Mouse (Mus musculus): ENCODE measurements around the gene Acadl. TPM values are rescaled to one million over a fixed set of nuclear protein-coding genes. Genes with fewer than 3 reads are reported as not detected.
A peak's percentile ranks its signal among the peaks of the same experiment; 100 is the strongest.

Acadl gene
- polyA plus RNA-seq, 1 experiment from 2014 or later, result 613 TPM

GRCm38 (mm10) chr1:66805408-66805807 is 57.7 kb downstream of the Acadl start:
- 96% methylated on average over 1 of the region's 1 CpGs for WGBS

DNA sequence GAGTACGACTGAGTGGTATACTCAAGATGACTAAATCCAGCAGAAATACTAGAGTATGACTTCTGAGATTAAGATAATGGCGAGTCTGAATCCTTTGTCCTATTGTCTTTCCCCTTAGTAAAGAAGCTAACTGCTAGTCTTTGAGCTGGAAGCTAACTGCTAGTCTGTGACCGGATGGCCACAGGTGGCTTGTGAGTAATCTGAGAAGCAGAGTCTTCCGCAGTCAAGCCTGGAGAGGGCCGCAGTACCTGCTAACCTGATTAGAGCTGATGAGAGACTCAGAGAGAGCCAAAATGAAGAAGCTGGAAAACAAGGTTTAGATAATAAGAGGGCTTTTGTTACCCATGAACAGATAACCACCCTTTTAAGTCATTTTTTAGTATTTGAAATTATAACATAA is 58.4 kb downstream of the Acadl start:
- ATAC-seq, result no peak
- 69% methylated on average over 5 of the region's 5 CpGs for WGBS
- H3K4me2 ChIP-seq (replicated peaks; ENCODE audit: low read depth), result no peak overlapping the region
- H3K4me1 ChIP-seq (replicated peaks; ENCODE audit: control insufficient read depth, insufficient read depth, low read length), result no peaks in the 10 kb centered on the region
- peaks cover 17% of the 10 kb centered on the region for H3K36me3 ChIP-seq (ENCODE audit: control insufficient read depth, insufficient read depth)
- H3K9ac ChIP-seq (ENCODE audit: low read depth, low read length), result no peak overlapping the region
- no peak overlapping the region for H3K4me3 ChIP-seq (ENCODE audit: low read depth, low read length)
- no peaks in the 10 kb centered on the region for H3K9me3 ChIP-seq (ENCODE audit: control insufficient read depth)
- no peak for TF ChIP-seq CTCF (IDR thresholded peaks at IDR 0.05; ENCODE audit: low read depth)
- no peak overlapping the region for H3K27ac ChIP-seq (ENCODE audit: low read depth, low read length)
- H3K27me3 ChIP-seq (replicated peaks; ENCODE audit: control insufficient read depth, insufficient read depth, low read length), result no peaks in the 10 kb centered on the region

More at GRCm38 (mm10) chr1:66805408-66805807, 57.7 kb downstream of the Acadl start:
- Histone ChIP-seq H3K27me3 (replicated peaks; ENCODE audit: control insufficient read depth, insufficient read depth, low read length) (no peaks in the 10 kb centered on the region), H3K27ac (ENCODE audit: low read depth, low read length) (no peak overlapping the region), H3K4me2 (replicated peaks; ENCODE audit: low read depth) (no peak overlapping the region), H3K4me1 (replicated peaks; ENCODE audit: control insufficient read depth, insufficient read depth, low read length) (no peaks in the 10 kb centered on the region), H3K9me3 (ENCODE audit: control insufficient read depth) (no peaks in the 10 kb centered on the region), H3K9ac (ENCODE audit: low read depth, low read length) (no peak overlapping the region), H3K4me3 (ENCODE audit: low read depth, low read length) (no peak overlapping the region), H3K36me3 (ENCODE audit: control insufficient read depth, insufficient read depth) (peaks cover 10% of the 10 kb centered on the region)
- ATAC-seq, result no peak
- no peak for TF ChIP-seq CTCF (IDR thresholded peaks at IDR 0.05; ENCODE audit: low read depth)

DNA sequence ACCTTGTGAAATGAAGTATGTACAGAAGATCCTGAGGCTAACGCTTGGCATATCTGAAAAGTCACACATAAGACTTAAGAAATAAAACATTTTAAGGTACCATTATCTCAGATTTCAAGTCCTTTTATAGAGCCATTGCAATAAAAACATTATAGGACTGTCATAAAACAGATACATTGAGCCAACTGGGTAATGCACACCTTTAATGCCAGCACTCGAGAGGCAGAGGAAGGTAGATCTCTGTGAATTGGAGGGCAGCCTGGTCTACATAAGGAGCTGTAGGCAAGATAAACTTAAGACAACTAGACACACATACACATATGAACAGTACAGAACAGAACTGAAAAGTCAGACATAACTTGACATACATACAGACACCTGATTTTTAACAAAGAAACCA is 65.1 kb downstream of the Acadl start:
- no peak for ATAC-seq
- H3K4me3 ChIP-seq (ENCODE audit: low read depth, low read length), result no peak overlapping the region
- no peak overlapping the region for H3K27ac ChIP-seq (ENCODE audit: low read depth, low read length)
- H3K4me1 ChIP-seq (replicated peaks; ENCODE audit: control insufficient read depth, insufficient read depth, low read length), result 0 out of 2 replicates have a peak, but pooled peaks cover 2% of the 10 kb centered on the region
- H3K9me3 ChIP-seq (ENCODE audit: control insufficient read depth), result no peaks in the 10 kb centered on the region
- no peaks in the 10 kb centered on the region for H3K27me3 ChIP-seq (replicated peaks; ENCODE audit: control insufficient read depth, insufficient read depth, low read length)
- H3K4me2 ChIP-seq (replicated peaks; ENCODE audit: low read depth), result no peak overlapping the region
- no peak overlapping the region for H3K9ac ChIP-seq (ENCODE audit: low read depth, low read length)
- peaks cover 26% of the 10 kb centered on the region for H3K36me3 ChIP-seq (ENCODE audit: control insufficient read depth, insufficient read depth)
- TF ChIP-seq CTCF (IDR thresholded peaks at IDR 0.05; ENCODE audit: low read depth), result no peak
- WGBS, result 39% methylated on average over 2 of the region's 2 CpGs

DNA sequence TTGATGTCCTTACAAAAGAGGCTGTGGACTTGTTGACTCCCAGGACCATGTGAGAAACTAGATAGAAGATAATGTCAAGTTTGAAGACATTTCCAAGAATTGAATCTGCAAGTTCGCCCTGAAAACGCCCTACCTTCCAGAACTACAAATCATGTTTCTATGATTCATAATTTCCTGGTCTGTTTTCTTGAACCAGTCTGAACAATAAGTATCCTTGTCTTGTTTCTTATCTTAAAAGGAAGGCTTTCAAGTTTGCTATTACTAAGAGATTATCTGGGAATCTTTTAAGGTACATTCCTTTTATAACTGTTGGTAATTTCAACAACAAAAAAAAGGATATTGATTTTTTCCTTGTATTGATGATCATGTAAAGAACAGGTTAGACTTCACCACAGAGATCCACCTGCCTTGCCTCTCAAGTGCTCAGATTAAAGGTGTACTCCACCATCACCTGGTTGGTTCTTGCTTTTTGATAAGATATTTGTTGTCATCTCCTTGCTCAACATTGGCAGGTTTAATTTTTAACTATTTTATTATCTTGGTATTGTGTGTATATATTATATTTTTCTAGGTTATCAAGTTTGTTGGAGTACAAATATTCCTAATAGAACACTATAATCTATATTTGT is 70.1 kb downstream of the Acadl start:
- Histone ChIP-seq H3K27ac (ENCODE audit: low read depth, low read length) (no peak overlapping the region), H3K36me3 (ENCODE audit: control insufficient read depth, insufficient read depth) (peaks cover 7% of the 10 kb centered on the region; the same call in 1 of the 2 replicates), H3K27me3 (replicated peaks; ENCODE audit: control insufficient read depth, insufficient read depth, low read length) (no peaks in the 10 kb centered on the region), H3K4me3 (ENCODE audit: low read depth, low read length) (no peak overlapping the region), H3K4me2 (replicated peaks; ENCODE audit: low read depth) (no peak overlapping the region), H3K9me3 (ENCODE audit: control insufficient read depth) (no peaks in the 10 kb centered on the region), H3K4me1 (replicated peaks; ENCODE audit: control insufficient read depth, insufficient read depth, low read length) (0 out of 2 replicates have a peak, but pooled peaks cover 2% of the 10 kb centered on the region), H3K9ac (ENCODE audit: low read depth, low read length) (no peak overlapping the region)
- ATAC-seq, result peak; percentile 54
- 42% methylated on average over 2 of the region's 2 CpGs for WGBS
- no peak for TF ChIP-seq CTCF (IDR thresholded peaks at IDR 0.05; ENCODE audit: low read depth)

DNA sequence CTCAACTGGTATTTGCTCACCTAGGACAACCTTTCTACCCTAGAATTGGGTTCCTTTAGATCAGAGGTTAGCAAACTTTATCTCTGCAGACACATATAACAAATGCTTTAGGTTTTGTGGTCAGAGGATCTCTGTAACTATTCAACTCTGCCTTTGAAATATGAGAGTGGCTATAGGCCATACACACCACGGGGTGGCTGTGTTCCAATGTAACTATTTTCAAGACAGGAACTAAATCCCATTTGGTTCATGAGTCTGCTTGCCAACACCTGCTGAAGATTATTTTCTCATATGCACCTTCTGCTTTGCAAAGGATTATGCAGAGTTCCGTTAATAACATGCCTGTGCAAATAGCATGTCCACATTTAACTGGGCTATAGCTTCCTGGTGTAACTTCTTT is 80.8 kb downstream of the Acadl start:
- H3K27me3 ChIP-seq (replicated peaks; ENCODE audit: control insufficient read depth, insufficient read depth, low read length), result no peaks in the 10 kb centered on the region
- no peak for TF ChIP-seq CTCF (IDR thresholded peaks at IDR 0.05; ENCODE audit: low read depth)
- H3K36me3 ChIP-seq (ENCODE audit: control insufficient read depth, insufficient read depth), result no peaks in the 10 kb centered on the region
- H3K27ac ChIP-seq (ENCODE audit: low read depth, low read length), result no peak overlapping the region
- no peak overlapping the region for H3K4me2 ChIP-seq (replicated peaks; ENCODE audit: low read depth)
- H3K4me3 ChIP-seq (ENCODE audit: low read depth, low read length), result no peak overlapping the region
- H3K9ac ChIP-seq (ENCODE audit: low read depth, low read length), result no peak overlapping the region
- no peak for ATAC-seq
- no peaks in the 10 kb centered on the region for H3K4me1 ChIP-seq (replicated peaks; ENCODE audit: control insufficient read depth, insufficient read depth, low read length)
- H3K9me3 ChIP-seq (ENCODE audit: control insufficient read depth), result no peaks in the 10 kb centered on the region
- 62% methylated on average over 2 of the region's 2 CpGs for WGBS

DNA sequence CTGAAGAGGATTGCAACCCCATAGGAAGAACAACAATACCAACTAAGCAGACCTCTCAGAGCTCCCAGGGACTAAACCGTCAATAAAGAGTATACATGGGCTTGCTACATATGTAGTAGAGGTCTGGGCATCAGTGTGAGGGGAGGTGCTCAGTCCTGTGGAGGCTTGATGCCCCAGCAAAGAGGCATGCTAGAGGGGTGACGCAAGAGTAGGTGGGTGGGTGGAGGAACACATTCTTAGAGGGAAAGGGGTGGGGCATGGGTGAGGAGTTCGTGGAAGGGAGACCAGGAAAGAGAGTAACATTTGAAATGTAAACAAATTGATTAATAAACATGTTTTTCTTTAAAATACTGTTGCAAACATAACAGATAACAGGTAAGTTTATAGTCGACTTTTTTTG is 82.0 kb downstream of the Acadl start:
- 65% methylated on average over 4 of the region's 4 CpGs for WGBS
- Histone ChIP-seq H3K9ac (ENCODE audit: low read depth, low read length) (no peak overlapping the region), H3K27ac (ENCODE audit: low read depth, low read length) (no peak overlapping the region), H3K9me3 (ENCODE audit: control insufficient read depth) (no peaks in the 10 kb centered on the region), H3K4me2 (replicated peaks; ENCODE audit: low read depth) (no peak overlapping the region), H3K36me3 (ENCODE audit: control insufficient read depth, insufficient read depth) (no peaks in the 10 kb centered on the region), H3K4me3 (ENCODE audit: low read depth, low read length) (no peak overlapping the region), H3K27me3 (replicated peaks; ENCODE audit: control insufficient read depth, insufficient read depth, low read length) (no peaks in the 10 kb centered on the region), H3K4me1 (replicated peaks; ENCODE audit: control insufficient read depth, insufficient read depth, low read length) (no peaks in the 10 kb centered on the region)
- ATAC-seq, result no peak
- TF ChIP-seq CTCF (IDR thresholded peaks at IDR 0.05; ENCODE audit: low read depth), result no peak

Other genes starting within 250 kb of the Acadl start
- 41.4 and 44.3 TPM in 2 replicates for gene Rpe, start 162.4 kb downstream of the Acadl start, polyA plus RNA-seq (2015; fragmentation: Nextera tagmentation; extraction: Ambion mirVana)
- gene Kansl1l, start 45.7 kb downstream of the Acadl start, polyA plus RNA-seq (2015; fragmentation: Nextera tagmentation; extraction: Ambion mirVana), result 7.2 TPM in 2 replicates
- 8.7 and 10.3 TPM in 2 replicates for gene Myl1, start 82.1 kb upstream of the Acadl start, polyA plus RNA-seq (2015; fragmentation: Nextera tagmentation; extraction: Ambion mirVana)
- 32.9 and 35.5 TPM in 2 replicates for gene Lancl1, start 175.6 kb upstream of the Acadl start, polyA plus RNA-seq (2015; fragmentation: Nextera tagmentation; extraction: Ambion mirVana)

Measured in intestine, postnatal 0 days (tissue).